Mouse (Mus musculus): ENCODE results near the gene Nell2.

The Nell2 gene

GRCm38 (mm10) chr15:95237021-95237420 lies 291.3 kb downstream of the Nell2 start:
- peak; percentile 29 to 55 for DNase-seq

- DNase-seq, result no peak
Measured at GRCm38 (mm10) chr15:95236509-95236908, 291.9 kb downstream of the Nell2 start.

DNA sequence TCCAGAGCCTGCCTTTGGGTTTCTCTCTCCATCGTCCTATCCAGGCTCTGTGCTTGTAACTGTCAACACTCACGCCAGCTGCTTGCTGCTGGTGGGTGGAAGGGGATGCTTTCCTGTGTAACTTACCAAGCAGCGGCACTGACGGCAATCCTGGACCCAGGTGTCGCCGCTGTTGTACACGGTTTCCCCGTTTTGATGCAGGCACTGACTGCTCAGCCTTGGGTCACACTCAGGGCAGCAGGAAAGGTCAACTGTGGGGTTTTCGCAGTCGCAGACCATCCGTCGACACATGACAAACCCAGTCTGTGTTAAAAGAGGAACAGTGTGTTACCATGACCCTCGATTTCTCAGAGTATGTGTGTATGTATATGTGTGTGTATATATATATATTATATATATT lies 297.2 kb downstream of the Nell2 start:
- no peak for DNase-seq

DNA sequence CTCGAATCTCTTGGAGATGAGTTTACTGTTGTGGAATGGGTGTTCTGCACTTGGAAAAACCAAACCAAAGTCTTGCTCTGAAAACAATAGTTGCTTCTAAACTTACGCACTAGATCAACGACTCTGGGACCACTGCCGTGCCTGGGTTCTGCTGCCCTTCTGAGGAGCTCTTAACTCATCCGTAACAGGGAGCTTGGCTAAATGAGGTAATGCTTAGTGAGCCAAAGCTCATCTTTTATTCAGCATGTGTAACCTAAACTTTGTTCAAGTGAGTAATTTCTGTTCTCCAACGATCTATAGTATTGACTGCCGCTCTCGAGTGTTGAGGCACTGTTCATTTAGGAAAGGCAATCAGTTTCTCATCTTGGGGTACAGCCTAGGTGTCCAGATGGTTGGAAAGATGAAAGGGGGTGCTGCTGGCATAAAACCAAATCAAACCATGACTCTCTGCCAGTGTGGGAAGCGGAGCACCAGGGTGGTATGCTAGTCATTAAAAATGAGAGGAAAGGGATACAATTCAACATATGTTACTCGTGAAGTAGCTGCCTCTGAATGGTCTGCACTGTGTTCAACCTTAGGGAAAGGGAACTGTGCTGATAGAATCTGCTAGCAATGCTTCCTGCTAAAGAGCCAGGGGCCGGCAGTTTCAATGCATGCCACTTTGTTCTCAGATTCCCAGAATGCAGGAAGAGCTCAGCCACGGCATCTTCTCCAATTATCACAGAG lies 311.6 kb downstream of the Nell2 start:
- DNase-seq, result peak; percentile 60 to 78

DNA sequence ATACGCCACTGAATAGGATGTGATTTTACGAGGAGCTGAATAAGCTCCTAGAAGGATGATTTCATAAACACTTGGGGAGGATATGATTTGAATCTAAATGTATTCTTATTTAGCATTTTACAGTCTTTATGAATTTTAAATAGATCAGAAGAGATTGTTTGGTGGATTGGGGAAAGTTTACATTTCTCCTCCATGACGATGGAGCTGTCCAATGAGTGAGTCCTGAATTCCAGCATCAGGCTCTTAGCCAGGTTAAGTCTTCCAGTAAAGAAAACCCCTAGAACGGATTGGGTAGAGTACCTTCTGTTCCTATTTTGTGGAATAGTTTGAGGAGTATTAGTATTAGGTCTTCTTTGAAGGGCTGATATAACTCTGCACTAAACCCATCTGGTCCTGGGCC lies 317.8 kb downstream of the Nell2 start:
- DNase-seq, result no peak

DNA sequence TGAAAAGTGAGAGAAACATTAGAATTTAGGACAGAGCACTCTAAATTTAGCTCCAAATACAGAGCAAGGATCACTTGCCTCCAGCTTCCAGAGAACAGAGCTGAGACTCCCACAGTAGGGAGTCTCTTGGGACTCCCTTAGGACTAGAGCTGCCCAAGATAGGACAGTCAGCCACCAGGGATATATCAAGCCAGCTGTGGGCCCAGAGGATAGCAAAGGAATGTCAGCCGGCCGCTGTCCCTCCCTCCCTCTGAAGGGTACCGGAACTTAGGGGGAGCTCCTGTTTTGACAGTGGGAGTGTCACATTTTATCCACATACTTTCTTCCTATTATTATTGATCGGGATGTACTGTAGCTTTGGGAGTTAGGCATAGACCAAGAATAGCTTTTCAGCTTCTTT lies 319.2 kb downstream of the Nell2 start:
- DNase-seq, result no peak

DNA sequence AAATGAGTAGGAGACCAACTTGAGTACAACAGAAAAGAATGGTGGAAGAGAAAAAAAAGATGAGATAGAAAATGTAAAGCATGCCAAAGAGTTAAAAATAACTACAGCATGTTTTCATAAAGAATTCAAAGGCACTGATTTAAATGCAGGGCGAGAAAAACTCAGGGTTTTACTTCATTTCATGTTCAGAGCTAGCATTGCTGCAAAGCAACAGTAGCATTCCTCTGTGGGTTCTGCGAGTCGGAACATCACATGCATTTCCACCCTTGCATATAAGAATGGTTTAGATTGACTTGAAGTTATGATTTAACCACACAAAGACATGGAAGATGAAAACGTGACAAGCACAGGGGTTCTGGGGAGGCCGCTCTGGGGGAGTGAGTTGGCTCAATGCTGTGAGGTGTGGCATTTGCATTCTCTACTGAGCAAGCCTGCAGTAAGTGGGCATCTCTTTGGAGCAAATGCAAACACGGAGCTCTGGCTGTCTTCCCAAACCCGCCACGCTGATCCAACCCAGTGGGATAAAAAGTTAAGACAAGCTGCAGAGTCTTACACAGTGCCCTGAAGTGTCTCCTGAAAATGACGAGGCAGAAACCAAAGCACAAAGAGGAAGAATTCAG lies 334.6 kb downstream of the Nell2 start:
- peak; percentile 31 to 56 for DNase-seq

DNA sequence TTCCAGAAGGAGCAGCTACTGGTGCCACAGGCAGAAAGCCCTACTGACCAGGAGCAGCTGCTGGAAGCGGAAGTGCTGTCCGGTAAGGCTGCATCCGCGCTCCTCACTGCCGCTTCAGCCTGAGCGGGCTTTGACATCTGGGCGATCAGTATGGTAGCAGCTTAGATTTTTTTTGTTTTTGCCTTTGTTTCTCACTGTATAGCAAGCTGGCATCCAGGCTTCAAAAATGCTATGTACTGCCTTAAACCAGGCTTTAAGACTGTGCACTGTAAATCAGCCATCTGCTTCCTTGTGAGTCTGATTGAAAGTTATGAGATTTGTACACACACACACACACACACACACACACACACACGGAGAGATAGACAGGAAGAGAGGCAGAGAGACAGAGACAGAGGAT lies 335.4 kb downstream of the Nell2 start:
- DNase-seq, result peak; percentile 15 to 17

- peak; percentile 36 to 37 for DNase-seq
Measured at GRCm38 (mm10) chr15:95186226-95186625, 342.1 kb downstream of the Nell2 start.

GRCm38 (mm10) chr15:95185419-95185818 lies 342.9 kb downstream of the Nell2 start:
- peak; percentile 33 to 60 for DNase-seq

GRCm38 (mm10) chr15:95183450-95183849 lies 344.9 kb downstream of the Nell2 start:
- no peak for DNase-seq

DNA sequence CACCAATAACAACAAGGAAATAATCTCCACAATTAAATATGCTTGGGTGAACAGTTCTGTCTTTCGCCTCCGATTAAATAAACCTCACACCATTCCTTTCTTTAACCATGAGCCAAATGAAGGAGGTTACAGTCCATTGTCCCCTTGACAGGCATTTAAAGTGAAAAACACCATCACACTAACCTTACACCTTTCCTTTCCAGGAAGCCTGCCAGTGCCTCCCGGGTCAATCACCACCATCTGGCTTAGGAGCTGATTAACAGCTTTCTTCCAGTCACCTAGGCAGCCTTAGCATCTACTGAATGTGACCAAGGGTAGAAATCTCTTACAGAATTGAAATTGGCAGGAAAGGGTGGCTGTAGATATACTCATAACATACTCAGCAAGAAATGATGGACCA lies 371.5 kb downstream of the Nell2 start:
- peak; percentile 63 to 65 for DNase-seq

DNA sequence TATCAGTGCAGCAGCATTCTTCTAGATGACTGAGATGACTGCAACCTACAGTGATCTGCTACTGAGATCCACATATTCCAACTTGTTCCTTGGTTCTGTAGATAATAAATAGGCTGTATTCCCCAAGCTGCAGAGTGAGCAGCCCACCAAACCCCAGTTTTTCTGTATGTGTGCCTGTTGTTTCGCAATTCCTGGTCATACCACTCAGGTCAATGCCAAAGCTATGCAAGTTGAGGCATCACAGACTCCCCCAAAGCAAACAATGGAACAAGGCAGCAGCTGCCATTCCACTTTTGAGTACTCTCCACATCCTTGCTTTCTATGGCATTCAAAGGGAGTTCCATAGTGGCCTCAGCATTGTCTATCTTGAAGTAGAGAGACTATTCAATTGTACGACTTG lies 383.2 kb downstream of the Nell2 start:
- DNase-seq, result no peak

GRCm38 (mm10) chr15:95144131-95144530 lies 384.2 kb downstream of the Nell2 start:
- no peak for DNase-seq

DNA sequence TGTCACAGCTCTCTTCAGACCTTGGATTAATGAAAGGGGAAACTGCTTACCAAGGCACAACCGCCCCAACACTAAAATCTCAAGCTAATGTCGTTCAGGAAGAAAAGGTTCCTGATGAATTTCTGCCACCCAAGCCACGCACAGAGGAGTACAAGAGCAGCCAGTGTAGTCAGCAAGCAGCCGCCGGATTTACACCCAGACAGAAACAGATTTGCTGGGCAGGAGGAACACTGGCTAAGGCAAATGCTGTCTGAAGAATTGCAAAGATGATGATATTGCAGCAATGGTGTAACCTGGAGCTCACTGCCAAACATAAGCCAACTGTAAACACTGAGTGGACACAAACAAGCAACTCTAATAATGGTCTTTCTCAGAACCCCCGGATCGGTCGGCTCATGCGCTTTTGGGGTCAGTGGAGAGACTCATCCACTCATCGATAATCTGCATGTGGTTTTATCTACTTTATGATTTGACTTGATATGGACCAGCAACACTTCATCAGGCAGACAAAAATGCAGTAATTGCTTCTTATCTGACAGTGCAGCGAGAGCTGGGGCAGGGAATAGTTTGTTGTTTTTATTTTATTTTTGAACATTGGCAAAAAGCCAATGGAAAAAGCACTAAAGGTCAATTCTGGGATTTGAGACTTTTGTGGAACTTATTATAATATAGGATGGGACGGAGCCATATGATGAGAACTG lies 389.5 kb downstream of the Nell2 start:
- no peak for DNase-seq

- no peak for DNase-seq
Measured at GRCm38 (mm10) chr15:95137018-95137810, 391.1 kb downstream of the Nell2 start.

DNA sequence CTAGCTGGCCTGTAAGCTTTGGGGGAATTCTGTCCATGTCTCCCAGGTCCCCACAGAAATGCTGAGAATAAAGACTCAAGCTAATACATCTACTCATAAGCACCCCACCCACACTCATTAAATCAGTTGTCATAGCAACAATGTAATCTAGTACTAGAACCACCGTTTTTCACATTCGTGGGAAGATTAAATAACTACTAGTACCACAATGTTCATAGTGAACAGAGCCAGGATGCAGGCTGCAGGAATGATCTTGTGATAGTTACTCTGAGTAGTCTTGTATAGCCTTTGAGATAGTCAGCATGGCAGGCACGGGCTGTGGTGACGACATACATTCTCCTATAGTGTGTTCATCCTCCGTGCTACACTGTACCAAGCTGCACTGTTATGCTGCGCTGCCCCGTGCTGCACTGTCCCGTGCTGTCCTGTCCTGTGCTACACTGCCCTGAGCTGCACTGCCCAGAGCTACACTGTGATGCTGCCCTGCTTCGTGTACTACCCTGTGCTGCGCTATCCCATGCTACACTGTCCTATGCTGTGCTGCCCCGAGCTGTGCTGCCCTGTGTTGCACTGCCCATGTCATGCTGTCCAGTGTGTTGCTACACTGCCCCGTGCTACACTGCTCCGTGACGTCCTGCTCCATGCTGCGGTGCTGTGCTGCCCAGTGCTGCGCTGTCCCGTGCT lies 392.3 kb downstream of the Nell2 start:
- no peak for DNase-seq

GRCm38 (mm10) chr15:95131401-95131800 lies 397.0 kb downstream of the Nell2 start:
- no peak for DNase-seq

DNA sequence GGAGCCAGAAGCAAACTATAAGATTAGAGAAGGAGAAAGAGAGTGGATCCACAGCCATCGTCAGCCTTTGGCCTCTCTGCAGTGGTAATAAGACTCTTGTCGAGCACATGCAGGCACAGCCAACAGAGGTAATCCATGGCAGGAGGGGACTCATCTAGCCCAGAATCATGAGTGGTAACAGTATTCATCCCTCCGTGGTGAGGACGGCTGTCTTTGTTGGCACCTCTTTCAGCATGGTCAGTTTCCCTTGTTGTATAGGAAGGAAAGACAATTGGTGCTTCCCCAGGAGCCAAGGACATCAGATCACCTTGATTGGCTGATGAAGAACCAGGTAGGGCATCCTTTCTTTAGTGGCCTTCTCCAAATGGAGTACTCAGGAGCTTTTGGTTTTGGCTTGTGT lies 419.7 kb downstream of the Nell2 start:
- peak; percentile 36 to 54 for DNase-seq

DNA sequence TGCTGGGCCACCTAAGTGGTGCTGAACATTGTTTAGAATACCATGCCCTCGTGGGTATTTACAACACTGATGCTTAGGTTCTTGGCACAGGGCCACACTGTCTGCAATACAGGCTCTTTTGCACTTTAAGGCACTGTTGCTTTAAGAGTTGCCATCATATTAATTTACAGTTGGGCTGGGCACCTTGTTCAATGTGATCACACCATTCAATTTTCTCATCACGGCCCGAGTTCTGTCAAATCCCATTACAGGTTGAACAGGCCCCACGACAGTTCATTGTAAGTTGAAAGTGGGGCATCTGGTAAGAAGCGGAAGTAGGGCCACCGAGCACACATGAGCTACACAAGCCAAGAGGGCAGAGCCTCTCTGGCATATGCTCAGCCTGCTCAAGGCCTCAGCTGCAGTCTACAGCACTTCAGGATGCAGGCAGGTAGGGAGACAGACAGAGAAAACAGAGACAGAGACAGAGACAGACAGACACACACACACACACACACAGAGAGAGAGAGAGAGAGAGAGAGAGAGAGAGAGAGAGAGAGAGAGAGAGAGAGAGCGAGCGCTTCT lies 421.0 kb downstream of the Nell2 start:
- DNase-seq, result peak; percentile 22 to 29

GRCm38 (mm10) chr15:95101522-95101921 lies 426.8 kb downstream of the Nell2 start:
- no peak for DNase-seq

DNA sequence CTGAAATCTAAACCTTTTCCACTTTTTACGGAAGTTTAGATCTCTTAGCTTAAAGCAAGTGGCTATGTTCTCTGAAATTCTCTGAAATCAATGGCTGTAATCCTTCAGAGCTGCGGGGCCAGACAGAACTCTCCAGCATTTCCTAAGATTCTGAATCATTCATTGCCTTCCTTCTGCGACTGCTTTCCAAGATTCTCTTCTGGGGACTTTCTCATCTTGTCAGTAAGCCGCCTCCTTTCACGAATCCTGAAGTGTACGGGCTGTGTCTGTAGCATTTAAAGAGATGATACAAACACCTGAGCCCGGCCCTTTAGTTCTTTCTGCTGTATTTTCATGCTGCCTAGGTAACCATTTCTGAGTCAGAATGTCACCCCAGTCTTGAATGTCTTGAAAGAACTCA lies 428.2 kb downstream of the Nell2 start:
- no peak for DNase-seq
